Mouse (Mus musculus) frontal cortex, adult 2 months (tissue): ENCODE results near the gene Epb41l1. TPM values are rescaled to one million over a fixed set of nuclear protein-coding genes. Genes with fewer than 3 reads are reported as not detected.
A peak's percentile ranks its signal among the peaks of the same experiment; 100 is the strongest.

Experiments used
- DNase-seq, 2 experiments: peaks; one replicate each; pipeline ENCODE4 v3.0.0; 2022; ENCODE audit warnings: low spot score in 1 of 2; ENCODE audit errors: extremely low spot score in 1 of 2
- polyA plus RNA-seq: library from polyadenylated mRNA; depleted of rRNA; stranded (reverse); fragments of >200 nt; gene quantifications from 2 replicates; pipeline ENCODE4 v1.2.3, GENCODE M21; 2012; rRNA removed

Epb41l1 gene
- polyA plus RNA-seq, 1 experiment: 225 TPM

DNA sequence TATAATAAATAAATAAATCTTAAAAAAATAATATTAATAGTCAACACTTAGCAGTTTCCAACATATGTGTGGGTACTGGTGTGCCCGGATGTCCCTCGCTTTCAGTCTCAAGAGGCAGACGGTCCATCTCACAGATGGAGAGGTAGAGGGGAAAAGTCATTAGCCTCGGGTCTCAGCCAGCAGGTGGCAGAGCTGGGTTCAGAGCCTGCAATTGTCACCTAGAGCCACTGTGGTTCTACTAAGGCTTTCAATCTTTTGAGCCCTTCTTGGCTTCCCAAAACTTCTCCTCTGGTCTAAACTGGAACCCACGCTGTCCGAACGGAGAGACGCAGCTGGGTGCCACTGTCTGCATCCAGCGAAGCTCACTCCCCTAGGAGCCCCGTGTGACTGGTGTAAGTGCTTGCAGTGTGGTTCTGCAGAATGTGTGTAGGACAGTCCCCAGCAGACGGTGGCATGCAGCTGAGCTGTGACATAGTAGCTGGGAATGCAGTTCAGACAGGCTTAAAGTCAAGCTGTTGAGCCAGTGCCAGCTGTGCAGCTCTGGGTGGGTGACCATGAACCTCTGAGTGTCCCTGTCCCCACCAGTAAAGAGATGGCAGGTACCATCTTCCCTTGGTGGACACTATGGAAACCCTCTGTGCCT lies 163.6 kb downstream of the Epb41l1 start:
- no peak for DNase-seq

DNA sequence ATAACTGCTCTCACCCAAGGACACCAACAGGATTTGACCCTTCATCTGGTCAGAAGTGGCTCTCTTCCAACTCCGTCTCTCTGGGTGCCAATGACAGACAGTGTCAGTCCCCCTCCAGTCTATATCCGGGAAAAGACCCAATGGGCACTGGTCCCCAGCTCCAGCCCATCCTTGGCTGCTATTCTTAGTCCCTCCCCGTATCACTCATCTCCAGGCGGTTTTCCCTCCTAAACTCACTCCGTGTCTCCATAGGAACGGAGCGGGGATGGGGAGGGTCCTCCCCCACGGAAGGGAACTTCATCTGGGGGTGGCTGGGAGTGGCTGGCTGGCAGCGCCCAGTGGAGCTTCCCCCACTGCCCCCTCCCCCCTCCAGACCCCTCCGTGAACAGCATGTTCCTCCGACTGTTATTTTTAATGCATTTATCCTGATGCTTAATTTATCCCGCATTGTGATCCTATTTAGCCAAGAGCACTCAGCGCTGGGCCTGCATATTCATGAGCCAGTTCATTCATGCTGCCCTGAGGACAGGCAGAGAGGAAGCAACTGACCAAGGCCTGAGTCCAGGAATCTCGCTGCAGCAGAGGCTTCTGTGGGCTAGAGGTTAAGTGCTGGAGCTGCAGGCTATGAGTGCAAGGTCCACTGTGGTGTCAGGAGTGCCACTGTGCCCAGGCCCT lies 164.2 kb downstream of the Epb41l1 start:
- peak; percentile 35 to 73 for DNase-seq

DNA sequence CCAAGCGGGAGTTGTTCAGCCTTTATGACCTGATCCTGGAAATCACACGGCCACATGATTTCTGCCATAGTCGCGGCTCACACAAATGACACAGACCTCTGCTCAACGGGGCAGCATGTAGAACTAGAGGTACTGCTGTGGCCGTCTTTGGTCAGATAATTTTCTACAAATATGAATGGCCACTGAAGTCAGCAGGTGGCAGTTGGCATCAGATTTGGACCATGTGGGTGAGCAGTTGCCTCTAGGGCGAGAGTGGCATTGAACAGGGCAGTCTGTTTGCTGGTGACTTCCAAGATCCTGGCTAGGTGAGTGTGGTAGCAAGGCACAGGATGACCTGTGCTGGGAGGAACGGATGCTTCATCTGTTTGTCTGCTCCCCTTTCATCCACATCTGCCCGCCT lies 168.8 kb downstream of the Epb41l1 start:
- DNase-seq: no peak

Other genes with a start within 250 kb of the Epb41l1 start
- 169 and 203 TPM in 2 replicates for gene Rbm39, start 240.7 kb upstream of the Epb41l1 start, polyA plus RNA-seq
- 29.7 and 34.2 TPM in 2 replicates for gene Phf20, start 224.4 kb upstream of the Epb41l1 start, polyA plus RNA-seq
- gene Cnbd2, start 108.6 kb upstream of the Epb41l1 start, polyA plus RNA-seq: 7.8 and 8.9 TPM in 2 replicates
- gene Scand1, start 108.2 kb upstream of the Epb41l1 start, polyA plus RNA-seq: 78.0 and 85.3 TPM in 2 replicates
- gene Aar2, start 126.7 kb downstream of the Epb41l1 start, polyA plus RNA-seq: 31.9 and 33.2 TPM in 2 replicates
- 234 and 261 TPM in 2 replicates for gene Dlgap4, start 192.8 kb downstream of the Epb41l1 start, polyA plus RNA-seq